Mouse (Mus musculus) embryonic facial prominence, embryonic 11.5 days (tissue): ENCODE results near the gene Gm42372. TPM values are rescaled to one million over a fixed set of nuclear protein-coding genes. Genes with fewer than 3 reads are reported as not detected.

Source experiments
- ATAC-seq: fragments of 200-750 bp; cut with Nextera tagmentation; replicated peaks from 2 replicates; pipeline ENCODE4 v1.8.0; 2017; ENCODE audit warnings: low read depth; ENCODE audit not compliant: insufficient number of reproducible peaks, low FRiP score, low TSS enrichment
- DNase-seq: peaks from one replicate; pipeline ENCODE4 v3.0.0-alpha.2; 2015; ENCODE audit warnings: low spot score
- H3K27ac ChIP-seq: fragments of 300-500 bp; sonication (generic); replicated peaks from 2 replicates; pipeline ENCODE4 v1.5.1; 2014; ENCODE audit warnings: mild to moderate bottlenecking, low read depth, low read length, control low read depth
- H3K27me3 ChIP-seq: fragments of 300-500 bp; sonication (generic); 2 replicates; pipeline ENCODE4 v1.6.1; 2014; ENCODE audit warnings: mild to moderate bottlenecking, low read length, moderate library complexity, mixed read lengths; ENCODE audit not compliant: control insufficient read depth, insufficient read depth
- H3K36me3 ChIP-seq: fragments of 300-500 bp; sonication (generic); replicated peaks from 2 replicates; pipeline ENCODE4 v1.6.1; 2014; ENCODE audit warnings: low read depth, mild to moderate bottlenecking, low read length, moderate library complexity, mixed read lengths; ENCODE audit not compliant: control insufficient read depth, insufficient read depth
- H3K4me1 ChIP-seq: fragments of 300-500 bp; sonication (generic); 2 replicates; pipeline ENCODE4 v1.6.1; 2014; ENCODE audit warnings: low read length, mixed read lengths; ENCODE audit not compliant: control insufficient read depth, insufficient read depth
- H3K4me2 ChIP-seq: fragments of 300-500 bp; sonication (generic); 2 replicates; pipeline ENCODE4 v1.6.1; 2014; ENCODE audit warnings: low read depth, mild to moderate bottlenecking, control low read depth, low read length, moderate library complexity
- H3K4me3 ChIP-seq: fragments of 300-500 bp; sonication (generic); 2 replicates; pipeline ENCODE4 v1.5.1; 2014; ENCODE audit warnings: low read depth, low read length, control low read depth
- H3K9ac ChIP-seq: fragments of 300-500 bp; sonication (generic); replicated peaks from 2 replicates; pipeline ENCODE4 v1.6.1; 2014; ENCODE audit warnings: mild to moderate bottlenecking, control low read depth, low read length
- H3K9me3 ChIP-seq: fragments of 300-500 bp; sonication (generic); replicated peaks from 2 replicates; pipeline ENCODE4 v1.6.1; 2016; ENCODE audit warnings: mild to moderate bottlenecking, low read length, inconsistent platforms, mixed read lengths; ENCODE audit not compliant: control insufficient read depth
- WGBS: fragments of 180-500 bp; shearing (Covaris S2); extraction: QIAGEN DNeasy Blood & Tissue Kit; methylation state at CpG from one replicate; pipeline ENCODE4 v1.1.7; 2014; 5-methylcytosine and 5-hydroxymethylcytosine counted together
- polyA plus RNA-seq: library from polyadenylated mRNA; unstranded; fragments of >200 nt; fragmentation: Nextera tagmentation; extraction: Ambion mirVana; gene quantifications from 2 replicates; pipeline ENCODE4 v1.2.1, GENCODE M21; 2014

The Gm42372 gene
- polyA plus RNA-seq, 1 experiment from 2014 or later: 0.63 TPM

- ATAC-seq (no peak), DNase-seq (no peak)
- WGBS: 9% methylated on average over 17 of the region's 17 CpGs
- Histone ChIP-seq H3K4me2 (peak overlapping the region; percentile 87), H3K4me1 (peaks cover 11% of the 10 kb centered on the region), H3K27me3 (peaks cover 46% of the 10 kb centered on the region), H3K27ac (no peak overlapping the region), H3K9me3 (no peaks in the 10 kb centered on the region), H3K36me3 (no peaks in the 10 kb centered on the region), H3K9ac (no peak overlapping the region; the same call in 1 of the 2 replicates), H3K4me3 (peak overlapping the region; percentile 63)
Measured at GRCm38 (mm10) chr7:16945419-16945818, 37.5 kb upstream of the Gm42372 start.

- peak overlapping the region; percentile 46 for H3K9ac ChIP-seq
- 3% methylated on average over 52 of the region's 53 CpGs for WGBS
Measured at GRCm38 (mm10) chr7:16946441-16947348, 36.2 kb upstream of the Gm42372 start.

GRCm38 (mm10) chr7:16947349-16947895, 35.5 kb upstream of the Gm42372 start:
- peaks cover 46% of the 10 kb centered on the region for H3K27me3 ChIP-seq
- H3K9ac ChIP-seq: peak overlapping the region; percentile 46
- peaks cover 11% of the 10 kb centered on the region for H3K4me1 ChIP-seq

More at GRCm38 (mm10) chr7:16946441-16947348, 36.2 kb upstream of the Gm42372 start:
- H3K4me3 ChIP-seq: peak overlapping the region; percentile 36
- H3K4me1 ChIP-seq: peaks cover 11% of the 10 kb centered on the region
- peaks cover 46% of the 10 kb centered on the region for H3K27me3 ChIP-seq
- H3K4me2 ChIP-seq: peak overlapping the region; percentile 67
- H3K9me3 ChIP-seq: no peaks in the 10 kb centered on the region
- no peak overlapping the region for H3K27ac ChIP-seq
- ATAC-seq (no peak), DNase-seq (peak; percentile 30)
- H3K36me3 ChIP-seq: no peaks in the 10 kb centered on the region

GRCm38 (mm10) chr7:16947959-16948361, 34.9 kb upstream of the Gm42372 start:
- 9% methylated on average over 4 of the region's 4 CpGs for WGBS
- Histone ChIP-seq H3K36me3 (no peaks in the 10 kb centered on the region), H3K9me3 (no peaks in the 10 kb centered on the region), H3K27ac (no peak overlapping the region), H3K27me3 (peaks cover 46% of the 10 kb centered on the region), H3K4me1 (peaks cover 11% of the 10 kb centered on the region), H3K4me2 (no peak overlapping the region), H3K4me3 (no peak overlapping the region), H3K9ac (no peak overlapping the region)
- ATAC-seq (no peak), DNase-seq (no peak)

More at GRCm38 (mm10) chr7:16947349-16947895, 35.5 kb upstream of the Gm42372 start:
- no peak overlapping the region; the same call in 1 of the 2 replicates for H3K27ac ChIP-seq
- ATAC-seq: no peak
- 9% methylated on average over 21 of the region's 22 CpGs for WGBS
- peak overlapping the region; percentile 67 for H3K4me2 ChIP-seq
- no peaks in the 10 kb centered on the region for H3K9me3 ChIP-seq
- no peak for DNase-seq
- H3K4me3 ChIP-seq: peak overlapping the region; percentile 36
- no peaks in the 10 kb centered on the region for H3K36me3 ChIP-seq

- no peak overlapping the region for H3K9ac ChIP-seq
Measured at GRCm38 (mm10) chr7:16948923-16949458, 33.9 kb upstream of the Gm42372 start.

GRCm38 (mm10) chr7:16949908-16950841, 32.7 kb upstream of the Gm42372 start:
- Histone ChIP-seq H3K27ac (no peak overlapping the region), H3K4me2 (peak overlapping the region; percentile 63), H3K36me3 (no peaks in the 10 kb centered on the region), H3K4me1 (peaks cover 11% of the 10 kb centered on the region), H3K4me3 (peak overlapping the region; percentile 20; the same call in 1 of the 2 replicates), H3K9me3 (no peaks in the 10 kb centered on the region), H3K9ac (peak overlapping the region; percentile 30), H3K27me3 (peaks cover 45% of the 10 kb centered on the region)
- WGBS: 13% methylated on average over 29 of the region's 29 CpGs
- peak; percentile 40 for ATAC-seq
- peak; percentile 87 for DNase-seq

More at GRCm38 (mm10) chr7:16948923-16949458, 33.9 kb upstream of the Gm42372 start:
- H3K27me3 ChIP-seq: peaks cover 46% of the 10 kb centered on the region
- peaks cover 11% of the 10 kb centered on the region for H3K4me1 ChIP-seq
- no peak overlapping the region for H3K4me2 ChIP-seq
- H3K27ac ChIP-seq: no peak overlapping the region
- ATAC-seq (no peak), DNase-seq (no peak)
- H3K4me3 ChIP-seq: no peak overlapping the region
- no peaks in the 10 kb centered on the region for H3K36me3 ChIP-seq
- no peaks in the 10 kb centered on the region for H3K9me3 ChIP-seq
- 51% methylated on average over 8 of the region's 8 CpGs for WGBS

GRCm38 (mm10) chr7:16950861-16951635, 31.8 kb upstream of the Gm42372 start:
- no peaks in the 10 kb centered on the region for H3K36me3 ChIP-seq
- H3K4me3 ChIP-seq: no peak overlapping the region
- no peak overlapping the region for H3K27ac ChIP-seq
- H3K27me3 ChIP-seq: peaks cover 36% of the 10 kb centered on the region
- no peak overlapping the region for H3K9ac ChIP-seq
- H3K4me1 ChIP-seq: peaks cover 11% of the 10 kb centered on the region
- ATAC-seq: peak; percentile 46; the same call in 1 of the 2 replicates
- H3K9me3 ChIP-seq: no peaks in the 10 kb centered on the region
- no peak overlapping the region for H3K4me2 ChIP-seq
- WGBS: 29% methylated on average over 18 of the region's 18 CpGs
- peak; percentile 89 for DNase-seq
